Mouse (Mus musculus): ENCODE results near the gene Umad1. TPM values are rescaled to one million over a fixed set of nuclear protein-coding genes. Genes with fewer than 3 reads are reported as not detected.

Umad1 gene
- polyA plus RNA-seq, 1 experiment, result 14.0 TPM

DNA sequence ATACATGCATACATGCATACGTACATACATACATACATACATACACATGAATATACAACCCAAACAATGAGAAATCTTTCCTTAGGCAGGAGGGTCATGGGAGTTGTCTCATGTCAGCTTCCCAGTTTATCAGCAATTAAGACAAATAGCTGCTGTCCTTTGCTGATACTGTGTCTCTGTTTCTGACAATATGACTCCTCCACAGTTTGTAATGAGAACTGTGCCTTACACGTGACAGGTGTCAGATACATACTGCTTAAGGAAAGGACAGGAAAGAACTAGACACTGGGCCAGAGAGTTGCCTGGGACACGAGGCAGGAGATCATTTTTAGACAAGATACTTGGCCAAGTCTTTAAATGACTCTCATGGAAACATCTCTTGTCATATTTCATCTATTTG is 215.2 kb downstream of the Umad1 start:
- DNase-seq (ENCODE audit: low spot score), result no peak

DNA sequence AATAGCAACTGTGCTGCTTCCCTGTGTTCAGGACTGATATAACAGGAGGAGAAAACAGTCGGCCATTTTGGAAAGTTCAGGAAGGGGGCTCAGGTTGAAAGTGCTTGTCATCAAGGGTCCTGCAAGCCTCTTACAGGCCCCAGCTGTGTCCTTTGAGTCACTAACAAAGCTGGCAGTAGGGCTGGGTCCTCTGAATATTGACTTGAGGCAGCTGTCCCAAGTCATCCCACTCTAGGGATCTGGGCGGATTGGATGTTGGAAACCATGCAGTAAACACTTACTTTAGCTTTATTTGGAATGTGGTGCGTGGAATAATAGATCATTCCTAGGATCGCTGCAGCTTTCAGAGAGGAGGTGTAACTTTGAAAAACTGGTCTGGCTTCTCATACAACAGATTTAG is 215.7 kb downstream of the Umad1 start:
- DNase-seq (ENCODE audit: low spot score), result no peak

DNA sequence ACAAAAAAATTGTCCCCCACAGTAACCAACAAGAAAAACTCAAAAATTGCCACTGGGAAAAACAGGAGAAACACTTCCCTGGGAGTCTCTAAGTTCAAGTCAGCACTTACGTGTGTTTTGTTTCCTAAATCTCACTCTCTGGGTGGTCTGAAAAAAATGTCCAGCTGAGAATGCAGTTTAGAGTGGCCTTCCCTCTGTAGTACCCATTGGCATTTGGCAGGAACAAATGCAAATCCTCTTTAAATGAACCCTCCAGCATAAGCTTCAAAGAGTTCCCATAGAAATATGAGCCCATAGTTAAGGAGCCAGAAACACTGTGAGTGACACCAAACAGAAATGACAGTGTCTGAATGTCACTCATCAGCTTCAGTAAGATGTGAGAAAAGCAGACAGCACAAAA is 220.1 kb downstream of the Umad1 start:
- DNase-seq (ENCODE audit: low spot score), result no peak

DNA sequence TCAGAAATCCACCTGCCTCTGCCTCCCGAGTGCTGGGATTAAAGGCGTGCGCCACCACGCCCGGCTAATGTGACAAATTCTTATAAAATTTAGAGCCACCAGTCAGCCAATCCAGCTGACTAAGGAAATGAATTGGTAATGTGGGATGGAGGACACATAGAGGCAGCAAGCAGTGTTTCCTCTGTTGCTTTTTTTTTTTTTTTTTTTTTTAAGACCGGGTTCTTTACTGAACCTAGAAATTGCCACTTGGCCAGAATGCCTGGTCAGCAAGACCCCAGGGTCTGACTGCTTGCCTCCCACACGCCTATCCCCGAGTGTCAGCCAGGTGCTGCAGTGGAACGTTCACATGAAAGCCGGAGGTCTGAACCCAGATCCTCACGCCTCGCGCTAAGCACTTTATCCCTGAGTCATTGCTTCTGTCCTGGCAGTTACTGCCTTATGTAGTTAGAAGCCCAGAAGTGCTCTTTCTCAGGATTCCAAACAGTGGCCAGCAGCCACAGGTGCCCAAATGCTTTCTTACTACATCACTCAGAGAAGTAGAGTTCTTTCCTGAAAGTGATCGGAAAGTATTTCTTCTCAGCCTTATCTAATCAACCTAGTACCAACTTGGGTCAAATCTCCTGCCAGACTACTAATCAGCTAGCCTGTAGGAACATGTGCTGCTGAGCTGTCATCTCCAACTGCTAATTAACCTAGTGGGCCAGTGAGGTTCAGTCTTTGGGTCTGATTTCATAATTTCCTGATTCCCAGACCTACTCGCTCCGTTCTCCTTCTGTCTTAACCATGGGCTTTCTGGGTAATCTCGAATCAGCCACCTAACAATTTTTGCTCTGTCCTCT is 225.6 kb downstream of the Umad1 start:
- DNase-seq (ENCODE audit: low spot score), result no peak

DNA sequence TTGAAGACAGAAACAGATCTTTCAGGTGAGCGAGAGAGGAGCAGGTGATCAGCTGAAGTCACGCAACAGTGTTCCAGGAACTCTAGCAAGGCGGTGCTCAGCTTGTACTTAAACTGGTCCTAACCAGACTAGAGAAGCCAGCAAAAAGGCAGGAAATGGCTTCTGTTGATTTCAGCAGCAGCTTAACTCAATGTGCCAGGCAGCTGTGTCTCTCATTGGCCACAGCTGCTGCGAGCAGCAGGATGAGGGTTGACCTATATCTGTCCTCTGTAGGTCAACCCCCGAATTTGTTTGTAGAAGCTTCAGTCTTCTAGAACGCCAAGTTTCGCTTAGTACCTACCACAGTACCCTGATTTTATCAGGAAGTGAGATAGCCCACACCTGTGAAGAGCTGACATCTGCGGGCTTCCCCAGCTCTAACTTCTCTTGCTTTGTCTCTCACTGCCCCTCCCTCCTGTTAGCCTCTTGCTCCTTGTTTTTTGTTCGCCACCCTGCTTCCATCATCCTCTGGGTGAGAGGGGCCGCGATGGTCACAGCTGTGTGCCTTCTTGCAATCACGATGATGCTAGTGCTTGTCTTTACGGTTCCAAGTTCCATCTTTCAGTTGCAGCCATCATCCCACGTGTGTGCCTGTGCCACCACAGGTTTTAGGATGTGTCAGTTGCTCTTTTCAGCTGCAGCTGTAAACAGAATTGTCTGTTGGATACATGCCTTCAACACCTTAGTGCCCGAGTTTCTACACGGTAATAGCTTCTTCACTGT is 226.5 kb downstream of the Umad1 start:
- DNase-seq (ENCODE audit: low spot score), result no peak

DNA sequence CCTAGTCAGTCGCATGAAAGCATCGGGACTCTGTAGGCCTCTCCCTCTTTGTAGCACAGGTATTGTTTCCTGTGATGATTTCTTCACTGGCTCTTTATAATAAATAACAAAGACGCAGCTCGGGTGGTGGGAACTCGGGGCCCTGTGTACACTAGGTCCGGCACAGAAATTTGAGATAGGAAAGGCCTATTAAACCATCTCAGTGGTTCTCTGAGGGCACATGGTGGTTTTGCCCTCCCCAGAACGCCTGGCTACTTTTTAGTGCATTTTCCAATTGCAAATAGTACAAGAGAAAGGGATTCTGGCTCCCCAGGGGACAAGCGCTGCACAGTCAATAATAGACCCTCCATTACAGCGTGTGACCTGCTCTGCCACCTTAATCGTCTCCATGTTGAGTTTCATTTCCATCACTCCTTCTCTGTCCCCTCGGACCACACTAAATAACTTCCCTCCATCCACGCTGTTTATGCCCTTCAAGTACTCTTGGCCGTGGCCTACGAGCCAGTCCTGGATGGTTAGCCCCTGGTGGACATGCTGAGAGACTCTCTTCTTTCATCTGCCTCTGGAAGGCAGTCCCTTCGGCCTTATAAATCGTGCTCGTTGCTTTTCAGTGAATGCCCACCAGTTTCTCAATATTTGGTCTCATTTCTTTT is 227.4 kb downstream of the Umad1 start:
- no peak for DNase-seq (ENCODE audit: low spot score)

DNA sequence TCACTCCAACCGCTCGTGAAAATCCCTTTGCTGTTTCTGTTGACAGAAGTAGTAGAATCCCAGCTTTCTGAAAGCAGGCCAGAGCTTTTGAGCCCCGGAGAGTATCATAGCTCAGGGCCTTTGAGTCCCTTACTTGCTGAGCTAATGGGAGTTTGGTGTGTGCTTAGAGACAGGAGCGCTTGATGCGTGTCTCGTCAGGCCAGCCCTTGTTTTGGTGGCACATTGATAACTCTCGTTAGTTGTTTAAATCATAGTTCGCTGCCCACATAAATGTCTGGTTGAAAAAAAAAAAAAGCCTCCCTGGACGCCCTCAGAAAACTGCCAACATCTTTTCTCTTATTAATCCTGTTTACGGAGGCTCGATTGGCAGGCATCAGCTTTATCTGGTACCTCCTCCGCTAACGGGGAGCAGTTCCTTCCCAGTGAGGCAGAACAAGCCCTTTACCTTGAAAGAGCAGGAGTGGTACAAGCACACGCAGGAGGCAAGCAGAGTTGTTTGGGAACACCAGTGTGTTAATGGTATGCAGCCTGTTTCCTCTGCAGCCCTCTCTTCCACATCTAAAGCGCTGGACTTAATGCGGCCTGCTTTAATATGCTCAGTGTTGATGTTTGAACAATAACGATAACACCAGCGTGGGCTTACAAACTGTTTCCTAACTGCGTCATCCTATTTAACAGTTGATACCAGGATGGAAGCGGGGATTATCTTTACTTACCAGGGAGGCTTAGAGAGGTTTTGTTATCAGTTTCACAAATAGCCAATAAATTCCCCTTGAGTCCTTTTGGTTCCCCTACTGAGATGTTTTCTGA is 228.2 kb downstream of the Umad1 start:
- DNase-seq (ENCODE audit: low spot score), result no peak

DNA sequence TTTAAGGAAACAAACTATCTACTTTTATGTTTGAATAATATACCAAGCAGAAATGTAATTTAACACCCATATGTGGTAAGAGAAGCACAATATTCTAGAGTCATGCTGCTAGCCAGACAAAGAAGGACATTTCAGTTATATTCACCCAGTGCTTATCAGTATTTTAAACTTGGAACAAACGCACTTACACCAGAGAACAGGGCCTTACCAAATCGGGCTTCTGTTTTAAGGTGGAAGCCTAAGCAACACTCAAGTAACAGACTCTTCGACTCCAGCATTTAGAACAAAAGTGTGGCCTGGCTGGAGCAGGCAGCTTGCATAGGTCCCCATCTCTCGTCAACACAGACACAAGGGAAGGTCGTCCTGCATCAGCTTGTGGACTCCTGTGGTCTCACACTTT is 229.2 kb downstream of the Umad1 start:
- DNase-seq (ENCODE audit: low spot score), result no peak

DNA sequence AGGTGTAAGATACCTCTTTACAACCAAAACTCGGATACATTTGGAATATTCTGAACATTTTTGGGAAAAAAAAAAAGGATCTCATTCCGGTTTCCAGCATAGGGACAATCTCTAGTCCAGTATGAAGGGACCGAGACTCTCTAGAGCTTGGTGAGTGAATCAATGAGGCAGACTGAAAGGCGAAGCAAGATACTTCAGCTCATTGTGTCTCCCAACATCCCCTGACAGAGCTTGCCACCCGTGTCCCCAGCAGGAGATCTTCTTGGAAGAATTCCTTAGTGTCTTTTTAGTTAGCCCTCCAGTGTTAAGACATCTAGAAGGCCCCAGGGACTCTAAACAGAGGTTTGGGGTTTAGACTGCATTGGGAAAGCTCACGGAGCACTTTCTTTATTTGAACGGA is 230.2 kb downstream of the Umad1 start:
- DNase-seq (ENCODE audit: low spot score), result no peak

DNA sequence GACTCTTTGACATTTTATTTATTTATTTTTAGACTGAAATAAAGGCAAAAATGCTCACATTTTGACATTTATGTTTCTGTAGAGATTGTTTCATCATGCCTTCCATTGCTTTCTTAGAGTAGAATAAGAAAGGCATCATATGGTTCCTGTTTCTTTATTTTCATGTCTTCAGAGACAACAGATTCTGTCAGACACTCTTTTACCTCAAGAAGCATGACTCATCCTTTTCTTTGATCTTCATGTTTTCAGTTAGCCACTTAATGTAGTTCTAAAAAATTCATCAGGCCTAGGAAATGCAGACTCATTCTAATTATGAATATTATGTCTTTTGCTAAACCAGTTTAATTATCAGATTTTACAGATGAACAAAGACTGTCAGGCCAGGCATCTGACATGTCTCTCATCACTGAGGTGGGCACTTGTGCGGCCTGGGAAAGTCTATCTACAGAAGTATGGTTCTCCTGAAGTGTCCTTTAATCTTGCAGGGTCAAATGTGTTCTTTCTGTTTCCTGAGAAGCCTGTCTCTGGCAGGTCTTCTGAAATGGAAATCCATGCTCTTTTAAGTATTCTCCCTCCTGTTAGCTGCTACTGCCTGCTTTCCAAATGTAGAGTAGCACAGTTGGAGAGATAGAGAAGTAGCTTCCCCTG is 231.0 kb downstream of the Umad1 start:
- DNase-seq (ENCODE audit: low spot score), result no peak

DNA sequence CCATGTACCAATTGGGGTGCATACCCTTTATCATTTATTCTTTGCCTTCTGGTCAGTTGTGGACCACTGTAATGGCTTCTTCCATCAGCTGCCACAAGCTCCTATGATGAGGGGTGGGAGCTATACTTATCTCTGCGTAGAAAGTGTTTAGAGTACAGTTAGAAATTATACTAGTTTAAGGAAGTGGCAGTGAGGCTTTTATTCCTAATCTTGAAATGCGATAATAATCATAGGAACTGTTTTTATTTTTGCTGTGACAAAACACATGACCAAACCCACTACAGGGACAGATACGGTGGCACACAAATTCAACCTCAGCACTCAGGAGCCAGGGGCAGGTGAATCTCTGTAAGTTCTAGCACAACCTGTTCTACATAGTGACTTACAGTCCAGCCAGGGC is 233.2 kb downstream of the Umad1 start:
- DNase-seq (ENCODE audit: low spot score), result no peak

DNA sequence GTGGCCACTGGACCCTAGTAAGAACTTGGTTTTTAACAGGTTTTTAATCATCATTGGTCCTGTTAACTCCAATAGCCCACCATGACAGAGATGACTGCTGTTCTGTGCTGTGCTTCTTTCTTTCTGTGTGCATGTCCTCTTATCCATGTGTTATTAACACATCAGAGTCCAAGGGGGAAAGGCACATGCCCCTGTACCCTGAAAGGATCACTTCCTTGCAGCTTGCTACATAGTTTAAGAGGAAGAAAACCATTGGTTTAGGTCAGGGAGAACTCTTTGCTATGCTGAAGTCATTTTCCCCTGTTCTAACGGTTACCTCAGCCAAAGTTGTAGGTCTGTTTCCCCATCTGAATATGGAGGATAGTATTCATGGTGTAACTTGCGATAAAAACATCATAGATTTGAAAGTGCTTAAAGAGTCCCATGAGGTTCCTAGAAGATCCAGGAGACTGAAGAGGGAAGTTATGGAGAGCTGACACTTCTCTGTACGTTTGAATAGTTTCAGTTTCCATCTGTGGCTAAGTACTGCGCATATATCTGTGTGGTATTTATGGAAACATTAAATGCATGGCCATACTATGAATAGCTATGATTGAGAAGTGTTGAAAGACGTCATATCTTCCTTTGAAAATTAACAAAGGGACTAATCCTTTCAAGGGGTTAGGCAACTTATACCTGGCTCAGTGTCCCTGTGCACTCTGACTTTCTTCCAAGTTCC is 236.2 kb downstream of the Umad1 start:
- DNase-seq (ENCODE audit: low spot score), result no peak

DNA sequence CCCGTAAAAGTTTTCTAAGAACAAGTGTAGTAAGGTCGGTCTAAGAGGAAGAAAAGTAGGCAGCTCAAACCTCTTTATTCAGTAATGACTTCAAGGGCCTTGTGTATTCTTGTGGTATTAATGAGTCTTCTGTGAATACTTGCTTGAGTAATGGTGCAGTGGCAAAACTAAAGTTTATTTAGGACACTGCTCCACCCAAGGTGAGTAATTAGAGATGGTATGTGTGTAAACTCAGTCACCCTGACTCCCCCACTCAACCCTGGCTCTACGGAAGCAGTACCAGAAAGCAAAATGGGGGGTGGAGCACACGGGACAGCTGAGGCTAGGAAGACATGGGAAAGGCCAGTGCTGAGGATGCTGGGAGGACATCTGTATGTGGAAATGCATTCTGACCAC is 236.7 kb downstream of the Umad1 start:
- no peak for DNase-seq (ENCODE audit: low spot score)

DNA sequence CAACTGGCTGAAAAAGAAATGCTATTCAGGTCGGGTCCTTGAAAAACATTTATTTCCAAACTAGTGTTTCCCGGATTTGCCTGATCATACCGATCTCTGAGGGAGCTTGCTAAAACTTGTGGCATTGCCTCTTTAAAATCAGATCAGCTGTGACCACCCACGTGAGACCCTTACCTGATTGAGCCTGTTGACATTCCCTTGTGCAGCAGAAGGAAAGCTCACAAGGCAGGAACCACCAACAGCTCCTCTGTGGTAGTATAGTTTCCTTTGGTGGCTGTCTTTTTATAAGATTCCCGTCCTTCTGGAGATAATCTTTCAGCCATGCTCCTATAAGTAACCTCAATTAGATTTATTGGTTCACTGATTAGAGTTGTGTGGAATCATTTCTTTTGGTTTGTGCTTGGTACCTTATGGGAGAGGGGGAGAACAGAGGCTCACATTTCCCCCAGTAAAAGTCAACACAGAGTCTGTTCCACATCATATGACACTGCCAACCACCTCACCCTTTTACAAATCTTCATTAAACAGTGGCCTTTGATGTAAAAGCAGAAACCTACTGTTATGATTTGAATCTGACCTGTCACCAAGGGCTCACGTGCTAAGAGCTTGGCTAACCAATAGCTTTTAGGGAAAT is 238.3 kb downstream of the Umad1 start:
- no peak for DNase-seq (ENCODE audit: low spot score)

DNA sequence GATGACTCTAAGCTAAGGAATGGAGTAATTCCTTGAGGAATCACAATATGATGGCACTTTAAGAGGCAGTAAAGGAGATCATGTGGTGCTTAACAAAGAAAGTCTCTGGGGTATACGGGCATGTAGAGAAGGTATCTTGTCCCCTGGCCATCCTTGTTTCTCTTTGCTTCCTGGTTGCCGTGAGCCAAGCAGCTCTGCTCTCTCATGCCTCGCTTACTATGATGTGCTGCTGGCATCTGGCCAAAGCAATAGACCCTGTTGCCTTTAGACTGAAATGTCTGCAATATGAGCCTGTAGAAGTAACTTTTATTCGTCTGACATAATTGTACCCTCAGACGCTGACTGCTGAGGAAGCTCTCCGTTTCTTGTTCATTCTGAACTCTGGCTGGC is 238.8 kb downstream of the Umad1 start:
- DNase-seq (ENCODE audit: low spot score), result no peak

DNA sequence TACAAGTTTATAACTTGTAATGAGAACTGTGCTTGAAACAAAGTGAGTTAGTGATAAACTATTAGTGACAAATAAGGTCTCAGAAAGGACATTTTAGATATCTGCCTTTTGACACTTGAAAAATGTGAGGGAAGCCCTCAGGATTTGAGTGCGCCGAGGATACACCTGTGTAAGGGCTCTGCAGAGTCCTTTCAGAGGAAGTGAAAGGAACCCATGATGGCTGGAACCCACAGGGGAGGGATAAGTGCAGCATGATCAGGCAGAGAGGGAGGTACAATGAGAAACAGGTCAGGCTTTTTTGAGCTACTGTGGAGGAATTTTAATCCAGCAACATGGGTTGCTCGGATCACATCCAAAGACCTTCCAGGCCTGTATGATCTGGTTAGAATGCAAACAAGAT is 239.9 kb downstream of the Umad1 start:
- no peak for DNase-seq (ENCODE audit: low spot score)

DNA sequence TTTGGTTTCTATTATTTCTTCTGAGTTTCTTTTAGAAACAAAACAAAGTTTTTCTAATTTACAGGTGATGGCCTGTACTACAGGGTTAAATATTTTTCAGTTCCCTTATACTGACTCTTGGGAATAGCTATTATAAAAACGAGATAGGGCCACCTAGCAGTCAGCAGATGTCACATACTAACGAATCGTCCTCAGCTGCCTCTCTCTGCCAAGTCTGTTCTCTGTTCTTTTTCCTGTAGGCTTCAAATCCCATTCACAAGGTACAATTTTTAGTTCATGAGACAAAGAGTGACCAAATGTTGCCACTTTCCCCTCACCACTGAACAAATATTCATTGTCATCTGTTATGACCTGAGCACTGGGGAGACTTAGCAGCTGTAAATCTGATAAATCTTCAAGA is 244.9 kb downstream of the Umad1 start:
- no peak for DNase-seq (ENCODE audit: low spot score)

DNA sequence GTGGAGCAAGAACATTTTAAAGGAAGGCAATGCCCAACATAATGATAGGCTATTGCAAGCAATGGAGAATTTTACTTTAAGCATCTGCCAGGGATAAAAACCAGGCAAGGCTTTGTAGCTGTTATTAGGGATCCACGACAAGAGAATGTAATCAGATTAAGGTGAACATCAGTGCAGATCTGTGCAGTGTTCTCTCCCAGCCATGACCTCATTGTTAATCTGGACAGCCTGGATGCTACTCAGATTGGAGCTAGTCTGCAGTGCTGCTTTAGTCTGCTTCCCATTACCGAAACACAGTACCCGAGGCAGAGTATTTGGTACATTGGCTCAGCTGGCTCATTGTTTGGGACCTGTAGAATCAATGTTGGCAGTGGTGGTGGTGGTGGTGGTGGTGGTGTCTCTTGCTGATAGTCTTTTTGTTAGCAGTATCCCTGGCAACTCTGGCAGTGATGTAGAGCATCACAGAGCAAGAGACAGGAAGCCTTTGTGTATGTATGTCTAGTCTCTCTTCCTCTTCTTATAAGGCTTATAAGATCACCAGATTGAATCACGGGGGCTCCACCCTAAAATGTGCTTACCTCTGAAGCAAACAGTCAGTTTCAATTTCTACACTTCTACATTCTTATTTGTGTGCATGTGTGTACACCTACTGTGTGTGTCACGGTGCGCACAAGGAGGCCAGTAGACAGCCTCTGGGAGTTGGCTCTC is 245.6 kb downstream of the Umad1 start:
- no peak for DNase-seq (ENCODE audit: low spot score)

DNA sequence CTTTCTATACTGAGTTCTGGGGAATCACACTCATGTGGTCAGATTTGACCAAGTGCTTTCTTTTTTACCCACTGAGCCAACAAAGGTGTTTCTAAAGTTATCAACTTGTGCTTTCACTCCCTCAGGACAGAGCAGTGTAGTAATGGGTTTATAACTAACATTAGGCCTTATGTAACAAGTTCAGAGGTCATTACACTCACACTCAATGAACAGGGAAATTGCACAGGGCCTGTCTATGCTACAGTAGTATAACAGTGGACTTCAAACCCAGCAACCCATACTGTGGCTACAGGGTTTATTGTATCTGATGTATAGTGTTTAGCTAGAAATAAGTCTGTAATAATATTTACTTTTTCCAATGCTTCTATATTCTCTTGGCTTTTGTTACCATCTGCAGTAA is 247.5 kb downstream of the Umad1 start:
- DNase-seq (ENCODE audit: low spot score), result no peak
